Mouse (Mus musculus) liver, embryonic 12.5 days (tissue): ENCODE measurements around the gene Hdgf. TPM values are rescaled to one million over a fixed set of nuclear protein-coding genes. Genes with fewer than 3 reads are reported as not detected.

ENCODE experiments used
- polyA plus RNA-seq: library from polyadenylated mRNA; unstranded; fragments of >200 nt; fragmentation: Nextera tagmentation; extraction: Ambion mirVana; gene quantifications from 2 replicates; pipeline ENCODE4 v1.2.1, GENCODE M21; 2016

Gene Hdgf
- polyA plus RNA-seq, 1 experiment from 2014 or later, result 400 TPM

Other genes with a start within 250 kb of the Hdgf start
- gene Lrrc71, start 157.7 kb upstream of the Hdgf start, polyA plus RNA-seq, result 0.13 and 0.29 TPM in 2 replicates
- 0.31 and 0.59 TPM in 2 replicates for gene Ntrk1, start 111.2 kb upstream of the Hdgf start, polyA plus RNA-seq
- 0.05 TPM in 1 of 2 replicates, not detected in the other for gene Insrr, start 109.4 kb upstream of the Hdgf start, polyA plus RNA-seq
- 9.4 and 10.2 TPM in 2 replicates for gene Pear1, start 82.0 kb upstream of the Hdgf start, polyA plus RNA-seq
- 0.04 and 0.11 TPM in 2 replicates for gene Sh2d2a, start 59.6 kb upstream of the Hdgf start, polyA plus RNA-seq
- 8.7 and 8.9 TPM in 2 replicates for gene Prcc, start 20.7 kb upstream of the Hdgf start, polyA plus RNA-seq
- gene Mrpl24, start 13.2 kb downstream of the Hdgf start, polyA plus RNA-seq, result 57.0 and 57.3 TPM in 2 replicates
- 51.9 and 52.2 TPM in 2 replicates for gene Isg20l2, start 24.0 kb downstream of the Hdgf start, polyA plus RNA-seq
- 11.1 and 11.4 TPM in 2 replicates for gene Rrnad1, start 24.4 kb downstream of the Hdgf start, polyA plus RNA-seq
- 3.9 and 6.5 TPM in 2 replicates for gene Crabp2, start 42.3 kb downstream of the Hdgf start, polyA plus RNA-seq
- gene Nes, start 64.8 kb downstream of the Hdgf start, polyA plus RNA-seq, result 7.2 and 7.3 TPM in 2 replicates
- not detected in 2 replicates for gene Bcan, start 93.9 kb downstream of the Hdgf start, polyA plus RNA-seq
- not detected in 2 replicates for gene Hapln2, start 121.3 kb downstream of the Hdgf start, polyA plus RNA-seq
- gene Gpatch4, start 136.8 kb downstream of the Hdgf start, polyA plus RNA-seq, result 41.4 and 44.0 TPM in 2 replicates
- 72.1 TPM in 2 replicates for gene Naxe, start 152.2 kb downstream of the Hdgf start, polyA plus RNA-seq
- not detected in 2 replicates for gene Ttc24, start 172.0 kb downstream of the Hdgf start, polyA plus RNA-seq
- 11.2 and 11.8 TPM in 2 replicates for gene Iqgap3, start 175.7 kb downstream of the Hdgf start, polyA plus RNA-seq
- gene Mef2d, start 236.1 kb downstream of the Hdgf start, polyA plus RNA-seq, result 12.1 and 13.6 TPM in 2 replicates